Comparison of ENCODE assay signal across 52 mouse cellular contexts in the genomic region with DNA sequence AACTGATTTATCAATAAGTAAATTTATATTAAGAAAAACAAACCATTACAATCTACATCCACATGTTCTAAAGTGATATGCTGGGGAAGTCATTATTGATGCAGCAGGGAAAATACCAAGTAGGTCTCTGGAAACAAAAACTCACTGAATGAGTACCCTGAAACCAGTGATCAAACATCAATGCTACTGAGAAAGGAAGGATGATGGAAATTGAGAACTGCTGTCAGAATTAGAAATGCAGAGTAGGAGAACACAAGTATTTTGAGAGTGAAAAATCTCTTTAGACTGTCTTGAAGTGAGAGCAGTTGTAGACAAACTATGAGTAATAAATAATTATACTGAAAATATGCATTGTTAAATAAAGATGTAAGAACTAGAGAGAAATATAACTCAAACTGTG. TPM values are rescaled to one million over a fixed set of nuclear protein-coding genes. Genes with fewer than 3 reads are reported as not detected.
"Had no signal": no experiment of that assay in that cellular context is flagged by ENCODE, and none has a peak within 500 bp of the region (broad histone marks: within the 10 kb centered on the region; RNA-seq: fewer than 3 reads in every experiment).

No protein-coding gene starts in this region.

- DNase-seq: heart, postnatal 10 days; heart, postnatal 14 days; heart, postnatal 36 days; heart, postnatal 4 days; kidney, adult 11 months; kidney, adult 18-20 months; kidney, adult 2 months; kidney, adult 8-10 months; kidney, adult 9 months; kidney, postnatal 10 days; kidney, postnatal 14 days; kidney, postnatal 25 days; kidney, postnatal 36 days; kidney, postnatal 4 days; layer of hippocampus, adult 9-11 months; layer of hippocampus, postnatal 36 days had no signal

- H3K36me3 ChIP-seq: heart, embryonic 12.5 days; heart, embryonic 13.5 days; heart, embryonic 15.5 days; hindbrain, embryonic 10.5 days; hindbrain, embryonic 12.5 days; hindbrain, embryonic 13.5 days; hindbrain, embryonic 15.5 days; intestine, embryonic 15.5 days; kidney, embryonic 15.5 days had no signal

- H3K4me2 ChIP-seq: heart, embryonic 11.5 days; heart, embryonic 12.5 days; heart, embryonic 13.5 days; heart, embryonic 15.5 days; hindbrain, embryonic 12.5 days; hindbrain, embryonic 13.5 days; hindbrain, embryonic 14.5 days; hindbrain, embryonic 15.5 days; intestine, embryonic 15.5 days; kidney, embryonic 15.5 days had no signal

- H3K9ac ChIP-seq: heart, embryonic 12.5 days; heart, embryonic 13.5 days; heart, embryonic 15.5 days; hindbrain, embryonic 12.5 days; hindbrain, embryonic 13.5 days; hindbrain, embryonic 14.5 days; hindbrain, embryonic 15.5 days; intestine, embryonic 15.5 days; kidney, embryonic 15.5 days had no signal

- H3K9me3 ChIP-seq: heart, embryonic 12.5 days; heart, embryonic 13.5 days; heart, embryonic 15.5 days; hindbrain, embryonic 10.5 days; hindbrain, embryonic 12.5 days; hindbrain, embryonic 13.5 days; hindbrain, embryonic 15.5 days; intestine, embryonic 15.5 days; kidney, embryonic 15.5 days had no signal

- H3K27me3 ChIP-seq: heart, embryonic 12.5 days; heart, embryonic 13.5 days; heart, embryonic 15.5 days; hindbrain, embryonic 12.5 days; hindbrain, embryonic 13.5 days; hindbrain, embryonic 15.5 days; intestine, embryonic 15.5 days; kidney, embryonic 15.5 days had no signal

- H3K27ac ChIP-seq: heart, embryonic 13.5 days; heart, embryonic 15.5 days; hindbrain, embryonic 10.5 days; hindbrain, embryonic 12.5 days; hindbrain, embryonic 13.5 days; hindbrain, embryonic 14.5 days; hindbrain, embryonic 15.5 days; hindbrain, postnatal 0 days; intestine, embryonic 15.5 days; kidney, embryonic 15.5 days; kidney, postnatal 0 days; layer of hippocampus, adult 2 months; left cerebral cortex, adult 2 months had no signal

- H3K4me3 ChIP-seq: heart, embryonic 12.5 days; heart, embryonic 13.5 days; heart, embryonic 15.5 days; hindbrain, embryonic 10.5 days; hindbrain, embryonic 12.5 days; hindbrain, embryonic 13.5 days; hindbrain, embryonic 15.5 days; intestine, embryonic 15.5 days; kidney, embryonic 15.5 days; layer of hippocampus, adult 2 months; left cerebral cortex, adult 2 months had no signal

- H3K4me1 ChIP-seq: heart, embryonic 12.5 days; heart, embryonic 13.5 days; heart, embryonic 15.5 days; hindbrain, embryonic 10.5 days; hindbrain, embryonic 12.5 days; hindbrain, embryonic 13.5 days; hindbrain, embryonic 15.5 days; intestine, embryonic 15.5 days; kidney, embryonic 15.5 days had no signal

RNA-seq across cellular contexts. Expression of gene Gm5152, which starts 26.0 kb away (rescaled TPM):
- total RNA-seq: heart, postnatal 10 days; heart, postnatal 14 days; heart, postnatal 25 days; heart, postnatal 36 days; heart, postnatal 4 days; hematopoietic stem cell, adult 5-6 weeks; hindbrain, postnatal 0 days; layer of hippocampus, adult 18-20 months; layer of hippocampus, adult 2 months; layer of hippocampus, adult 8-10 months; layer of hippocampus, postnatal 10 days; layer of hippocampus, postnatal 14 days; layer of hippocampus, postnatal 25 days; layer of hippocampus, postnatal 36 days; left cerebral cortex, adult 18-20 months; left cerebral cortex, adult 2 months; left cerebral cortex, adult 8-10 months had no signal
- polyA plus RNA-seq: heart, embryonic 11.5 days; heart, embryonic 12.5 days; heart, embryonic 13.5 days; heart, embryonic 14.5 days; heart, embryonic 15.5 days; heart, embryonic 16.5 days; heart, postnatal 0 days; hindbrain, embryonic 10.5 days; hindbrain, embryonic 11.5 days; hindbrain, embryonic 12.5 days; hindbrain, embryonic 13.5 days; hindbrain, embryonic 14.5 days; hindbrain, embryonic 15.5 days; hindbrain, embryonic 16.5 days; hindbrain, postnatal 0 days; inflammation-experienced regulatory T-cells, adult 6 months; intestine, embryonic 14.5 days; intestine, embryonic 15.5 days; intestine, embryonic 16.5 days; intestine, postnatal 0 days; kidney, adult 2 months; kidney, embryonic 14.5 days; kidney, embryonic 15.5 days; kidney, embryonic 16.5 days; kidney, postnatal 0 days; large intestine, adult 2 months had no signal
